Mouse (Mus musculus): ENCODE data around the gene Drp2. TPM values are rescaled to one million over a fixed set of nuclear protein-coding genes. Genes with fewer than 3 reads are reported as not detected.

Gene Drp2
- 1.0 and 1.1 TPM in 2 replicates for polyA plus RNA-seq (2014; fragmentation: Nextera tagmentation; extraction: Ambion mirVana)

DNA sequence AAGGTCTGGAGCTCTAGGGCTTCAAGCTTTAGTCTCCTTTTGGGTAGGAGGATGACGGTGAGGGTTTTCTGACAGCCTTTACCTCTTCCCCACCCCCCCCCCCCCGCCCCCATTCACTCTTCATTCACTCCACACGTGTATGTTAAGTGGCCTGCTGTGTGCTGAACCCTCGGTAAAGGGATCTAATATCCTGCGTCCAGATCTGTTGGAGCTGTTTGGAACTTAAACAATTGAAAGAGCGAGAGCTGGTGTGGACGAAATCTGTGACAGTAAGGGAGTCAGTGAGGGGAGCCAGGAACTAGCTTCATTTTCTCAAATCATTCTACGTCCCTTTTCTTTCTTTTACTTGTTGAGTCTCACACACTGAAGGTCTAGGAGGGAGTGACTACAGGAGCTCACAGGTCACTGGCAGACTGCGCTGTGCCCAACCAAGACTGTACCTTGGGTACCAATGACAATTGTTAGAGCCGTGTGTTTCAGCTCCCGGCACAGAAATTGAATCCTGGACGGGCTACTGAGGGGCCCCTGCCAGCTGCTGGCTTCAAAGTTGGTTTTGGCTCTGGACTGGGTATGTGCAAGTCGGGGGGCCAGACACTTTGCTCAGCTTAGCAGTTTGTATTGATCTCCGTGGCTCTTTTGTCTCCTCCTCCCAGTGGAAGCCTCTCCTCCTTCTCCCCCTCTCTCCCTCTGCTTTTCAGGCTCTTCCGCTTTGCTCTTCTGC lies at the start of gene Drp2:
Gene Drp2 (plus strand): TSS at position 689 of the 721 bp plus-strand sequence.
- Histone ChIP-seq H3K4me3 (ENCODE audit: low read length) (peak within 1 kb of the TSS; percentile 33), H3K27me3 (ENCODE audit: control insufficient read depth, insufficient read depth, low read length) (no peaks in the 10 kb centered on the region), H3K4me2 (replicated peaks; ENCODE audit: low read depth, low read length) (peak within 1 kb of the TSS; percentile 39), H3K36me3 (ENCODE audit: control insufficient read depth, insufficient read depth, low read length) (no peaks in the 10 kb centered on the region), H3K9me3 (ENCODE audit: control insufficient read depth, low read length) (no peaks in the 10 kb centered on the region), H3K9ac (ENCODE audit: low read depth, low read length) (no peak within 1 kb of the TSS), H3K27ac (ENCODE audit: low read depth, low read length) (no peak within 1 kb of the TSS), H3K4me1 (ENCODE audit: control insufficient read depth, insufficient read depth, low read length) (no peaks in the 10 kb centered on the region)
- ATAC-seq (ENCODE audit: low FRiP score, low TSS enrichment), result peak; percentile 49; the same call in 1 of the 2 replicates
- 35% methylated on average over 15 of the region's 15 CpGs for whole genome bisulfite sequencing

- Histone ChIP-seq H3K27ac (ENCODE audit: low read depth, low read length) (no peak overlapping the region), H3K27me3 (ENCODE audit: control insufficient read depth, insufficient read depth, low read length) (no peaks in the 10 kb centered on the region), H3K4me1 (ENCODE audit: control insufficient read depth, insufficient read depth, low read length) (no peaks in the 10 kb centered on the region), H3K9ac (ENCODE audit: low read depth, low read length) (no peak overlapping the region), H3K4me3 (ENCODE audit: low read length) (no peak overlapping the region), H3K9me3 (ENCODE audit: control insufficient read depth, low read length) (no peaks in the 10 kb centered on the region), H3K4me2 (replicated peaks; ENCODE audit: low read depth, low read length) (no peak overlapping the region), H3K36me3 (ENCODE audit: control insufficient read depth, insufficient read depth, low read length) (no peaks in the 10 kb centered on the region)
- WGBS, result 87% methylated on average over 4 of the region's 4 CpGs
- ATAC-seq (ENCODE audit: low FRiP score, low TSS enrichment), result no peak
Measured at GRCm38 (mm10) chrX:134359336-134359735, 45.0 kb upstream of the Drp2 start.

DNA sequence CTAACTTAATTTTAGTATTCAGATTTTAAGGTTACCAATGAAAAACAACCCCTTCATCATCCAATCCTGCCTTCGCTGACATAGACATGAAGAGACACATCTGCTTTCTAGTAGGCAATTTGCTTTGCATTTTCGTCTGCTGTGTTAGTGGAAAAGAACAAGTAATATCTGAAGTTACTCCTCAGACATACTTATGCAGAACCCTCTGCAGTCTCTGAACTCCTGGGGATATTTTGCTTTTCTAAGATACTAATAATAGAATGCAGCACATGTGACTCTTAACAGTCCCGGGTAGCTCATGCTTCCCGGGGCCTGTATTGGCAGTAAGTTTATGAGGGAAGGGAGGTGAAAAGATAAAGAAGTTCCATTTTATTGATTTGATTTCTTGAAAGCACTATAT lies 42.2 kb upstream of the Drp2 start:
- Histone ChIP-seq H3K27me3 (ENCODE audit: control insufficient read depth, insufficient read depth, low read length) (no peaks in the 10 kb centered on the region), H3K9me3 (ENCODE audit: control insufficient read depth, low read length) (no peaks in the 10 kb centered on the region), H3K36me3 (ENCODE audit: control insufficient read depth, insufficient read depth, low read length) (no peaks in the 10 kb centered on the region), H3K9ac (ENCODE audit: low read depth, low read length) (no peak overlapping the region), H3K27ac (ENCODE audit: low read depth, low read length) (no peak overlapping the region), H3K4me2 (replicated peaks; ENCODE audit: low read depth, low read length) (no peak overlapping the region), H3K4me1 (ENCODE audit: control insufficient read depth, insufficient read depth, low read length) (no peaks in the 10 kb centered on the region), H3K4me3 (ENCODE audit: low read length) (no peak overlapping the region)
- WGBS, result 95% methylated on average over 4 of the region's 4 CpGs
- no peak for ATAC-seq (ENCODE audit: low FRiP score, low TSS enrichment)

- H3K4me2 ChIP-seq (replicated peaks; ENCODE audit: low read depth, low read length), result no peak overlapping the region
- no peaks in the 10 kb centered on the region for H3K9me3 ChIP-seq (ENCODE audit: control insufficient read depth, low read length)
- WGBS, result 52% methylated on average over 1 of the region's 1 CpGs
- H3K4me3 ChIP-seq (ENCODE audit: low read length), result no peak overlapping the region
- no peaks in the 10 kb centered on the region for H3K4me1 ChIP-seq (ENCODE audit: control insufficient read depth, insufficient read depth, low read length)
- H3K27ac ChIP-seq (ENCODE audit: low read depth, low read length), result no peak overlapping the region
- no peak for ATAC-seq (ENCODE audit: low FRiP score, low TSS enrichment)
- H3K27me3 ChIP-seq (ENCODE audit: control insufficient read depth, insufficient read depth, low read length), result no peaks in the 10 kb centered on the region
- no peaks in the 10 kb centered on the region for H3K36me3 ChIP-seq (ENCODE audit: control insufficient read depth, insufficient read depth, low read length)
- no peak overlapping the region for H3K9ac ChIP-seq (ENCODE audit: low read depth, low read length)
Measured at GRCm38 (mm10) chrX:134365421-134365820, 38.9 kb upstream of the Drp2 start.

DNA sequence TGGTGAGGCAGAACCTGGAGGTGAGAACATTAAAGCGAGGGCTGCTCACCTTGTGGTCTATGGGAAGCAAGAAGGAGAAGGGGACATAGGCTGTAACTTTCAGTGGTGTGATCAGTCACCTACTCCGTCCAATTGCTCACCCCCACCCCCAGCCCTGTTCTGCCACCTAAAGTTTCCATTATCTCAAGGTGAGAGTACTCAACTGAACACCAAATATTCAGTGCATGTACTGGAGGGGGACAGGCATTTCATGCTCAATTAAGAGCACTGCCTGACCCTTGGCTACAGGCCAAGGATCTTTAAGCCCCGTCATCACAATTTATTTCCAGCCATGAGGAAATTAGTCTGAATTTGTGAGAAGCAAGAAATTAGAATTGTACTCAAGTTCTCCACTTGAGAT lies 37.8 kb upstream of the Drp2 start:
- H3K4me3 ChIP-seq (ENCODE audit: low read length), result no peak overlapping the region
- WGBS, result 71% methylated on average over 3 of the region's 3 CpGs
- no peak for ATAC-seq (ENCODE audit: low FRiP score, low TSS enrichment)
- H3K27me3 ChIP-seq (ENCODE audit: control insufficient read depth, insufficient read depth, low read length), result no peaks in the 10 kb centered on the region
- H3K4me1 ChIP-seq (ENCODE audit: control insufficient read depth, insufficient read depth, low read length), result no peaks in the 10 kb centered on the region
- no peak overlapping the region for H3K27ac ChIP-seq (ENCODE audit: low read depth, low read length)
- H3K9me3 ChIP-seq (ENCODE audit: control insufficient read depth, low read length), result no peaks in the 10 kb centered on the region
- H3K36me3 ChIP-seq (ENCODE audit: control insufficient read depth, insufficient read depth, low read length), result no peaks in the 10 kb centered on the region
- H3K9ac ChIP-seq (ENCODE audit: low read depth, low read length), result no peak overlapping the region
- no peak overlapping the region for H3K4me2 ChIP-seq (replicated peaks; ENCODE audit: low read depth, low read length)

DNA sequence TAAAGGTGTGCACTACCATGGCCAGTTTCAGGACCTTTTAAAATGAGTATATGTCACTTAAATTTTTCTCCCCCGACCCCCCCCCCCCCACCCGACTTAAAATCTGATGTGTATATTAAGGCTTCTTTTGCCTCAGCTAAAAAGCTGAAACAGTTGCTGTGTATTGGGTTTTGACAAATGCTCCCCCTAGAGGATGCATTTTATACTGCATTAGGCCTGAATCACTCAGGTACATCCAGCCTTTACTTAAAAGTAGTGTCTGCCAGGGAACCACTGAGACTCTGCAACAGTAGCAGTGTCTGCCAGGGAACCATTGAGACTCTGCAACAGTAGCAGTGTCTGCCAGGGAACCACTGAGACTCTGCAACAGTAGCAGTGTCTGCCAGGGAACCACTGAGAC lies 33.1 kb upstream of the Drp2 start:
- no peak overlapping the region for H3K4me3 ChIP-seq (ENCODE audit: low read length)
- H3K27ac ChIP-seq (ENCODE audit: low read depth, low read length), result no peak overlapping the region
- no peaks in the 10 kb centered on the region; the same call in 1 of the 2 replicates for H3K27me3 ChIP-seq (ENCODE audit: control insufficient read depth, insufficient read depth, low read length)
- no peak overlapping the region for H3K9ac ChIP-seq (ENCODE audit: low read depth, low read length)
- H3K36me3 ChIP-seq (ENCODE audit: control insufficient read depth, insufficient read depth, low read length), result no peaks in the 10 kb centered on the region
- H3K9me3 ChIP-seq (ENCODE audit: control insufficient read depth, low read length), result no peaks in the 10 kb centered on the region
- ATAC-seq (ENCODE audit: low FRiP score, low TSS enrichment), result no peak
- H3K4me2 ChIP-seq (replicated peaks; ENCODE audit: low read depth, low read length), result no peak overlapping the region
- 41% methylated on average over 1 of the region's 2 CpGs for WGBS
- H3K4me1 ChIP-seq (ENCODE audit: control insufficient read depth, insufficient read depth, low read length), result no peaks in the 10 kb centered on the region

GRCm38 (mm10) chrX:134374190-134374589 lies 30.2 kb upstream of the Drp2 start:
- no peak for ATAC-seq (ENCODE audit: low FRiP score, low TSS enrichment)
- Histone ChIP-seq H3K9ac (ENCODE audit: low read depth, low read length) (no peak overlapping the region), H3K4me1 (ENCODE audit: control insufficient read depth, insufficient read depth, low read length) (no peaks in the 10 kb centered on the region), H3K36me3 (ENCODE audit: control insufficient read depth, insufficient read depth, low read length) (no peaks in the 10 kb centered on the region), H3K27me3 (ENCODE audit: control insufficient read depth, insufficient read depth, low read length) (no peaks in the 10 kb centered on the region; the same call in 1 of the 2 replicates), H3K4me3 (ENCODE audit: low read length) (no peak overlapping the region), H3K4me2 (replicated peaks; ENCODE audit: low read depth, low read length) (no peak overlapping the region), H3K9me3 (ENCODE audit: control insufficient read depth, low read length) (no peaks in the 10 kb centered on the region), H3K27ac (ENCODE audit: low read depth, low read length) (no peak overlapping the region)
- WGBS, result 71% methylated on average over 1 of the region's 1 CpGs

DNA sequence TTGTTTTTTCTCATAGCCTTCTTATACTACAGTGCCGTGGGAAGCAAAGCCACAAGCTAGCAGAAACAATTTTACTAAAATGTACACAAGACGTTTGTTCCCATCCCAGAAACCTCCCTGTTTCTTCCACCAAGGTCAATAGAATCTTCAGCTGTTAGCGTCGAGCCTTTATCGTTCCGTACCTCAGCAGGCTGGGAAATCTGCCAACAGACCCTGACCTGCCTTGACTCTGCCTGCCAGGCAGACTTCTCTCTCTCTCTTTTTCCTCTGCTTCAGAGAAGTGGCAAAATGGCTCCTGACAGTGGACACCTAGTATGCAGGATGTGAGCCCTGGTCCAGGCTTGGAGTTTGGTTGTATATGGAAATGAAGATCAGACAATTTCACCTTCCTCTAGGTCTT lies 19.5 kb upstream of the Drp2 start:
- H3K4me1 ChIP-seq (ENCODE audit: control insufficient read depth, insufficient read depth, low read length), result no peaks in the 10 kb centered on the region
- H3K9me3 ChIP-seq (ENCODE audit: control insufficient read depth, low read length), result no peaks in the 10 kb centered on the region
- no peak overlapping the region for H3K9ac ChIP-seq (ENCODE audit: low read depth, low read length)
- no peaks in the 10 kb centered on the region for H3K27me3 ChIP-seq (ENCODE audit: control insufficient read depth, insufficient read depth, low read length)
- no peaks in the 10 kb centered on the region for H3K36me3 ChIP-seq (ENCODE audit: control insufficient read depth, insufficient read depth, low read length)
- H3K4me2 ChIP-seq (replicated peaks; ENCODE audit: low read depth, low read length), result no peak overlapping the region
- ATAC-seq (ENCODE audit: low FRiP score, low TSS enrichment), result no peak
- no peak overlapping the region for H3K4me3 ChIP-seq (ENCODE audit: low read length)
- no peak overlapping the region for H3K27ac ChIP-seq (ENCODE audit: low read depth, low read length)
- 79% methylated on average over 6 of the region's 6 CpGs for WGBS

GRCm38 (mm10) chrX:134398972-134399371 lies 5.4 kb upstream of the Drp2 start:
- WGBS, result 55% methylated on average over 2 of the region's 2 CpGs
- H3K4me1 ChIP-seq (ENCODE audit: control insufficient read depth, insufficient read depth, low read length), result no peaks in the 10 kb centered on the region
- H3K4me2 ChIP-seq (replicated peaks; ENCODE audit: low read depth, low read length), result no peak overlapping the region
- H3K27ac ChIP-seq (ENCODE audit: low read depth, low read length), result no peak overlapping the region
- ATAC-seq (ENCODE audit: low FRiP score, low TSS enrichment), result no peak
- no peak overlapping the region for H3K4me3 ChIP-seq (ENCODE audit: low read length)
- no peak overlapping the region for H3K9ac ChIP-seq (ENCODE audit: low read depth, low read length)
- no peaks in the 10 kb centered on the region for H3K36me3 ChIP-seq (ENCODE audit: control insufficient read depth, insufficient read depth, low read length)
- H3K27me3 ChIP-seq (ENCODE audit: control insufficient read depth, insufficient read depth, low read length), result no peaks in the 10 kb centered on the region
- no peaks in the 10 kb centered on the region for H3K9me3 ChIP-seq (ENCODE audit: control insufficient read depth, low read length)

Measured in kidney, embryonic 14.5 days (tissue).